Comparison of ENCODE assay signal across 18 mouse cellular contexts in the genomic region with DNA sequence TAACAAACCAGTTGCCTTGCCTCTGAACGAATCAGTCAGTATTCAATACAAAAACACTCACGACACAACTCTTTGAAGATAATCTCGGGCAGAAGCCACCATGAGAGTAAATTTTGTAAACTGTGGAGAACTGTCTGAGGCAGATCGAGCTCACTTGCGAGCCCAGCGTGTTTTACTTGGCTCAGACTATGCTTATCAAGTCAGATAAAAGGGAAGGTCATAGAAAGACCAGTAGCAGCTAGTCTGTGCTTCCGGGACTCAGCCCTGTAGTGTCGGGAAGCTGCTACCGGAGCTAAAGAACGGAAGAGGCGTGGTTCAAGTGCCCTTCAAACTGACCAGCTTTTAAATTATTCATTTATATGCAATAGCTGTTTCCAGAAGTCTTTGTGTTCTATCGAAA.
DNase-seq lines count a peak whose midpoint lies in the region; ATAC-seq and TF ChIP-seq lines count a peak whose summit lies in the region.
"Had no signal": no experiment of that assay in that cellular context is flagged by ENCODE, and none has a peak within 500 bp of the region (broad histone marks: within the 10 kb centered on the region; RNA-seq: fewer than 3 reads in every experiment).

No protein-coding gene starts in this region.

- no peaks in the 10 kb centered on the region for H3K36me3 ChIP-seq in heart, embryonic 12.5 days
- no peaks in the 10 kb centered on the region for H3K36me3 ChIP-seq in kidney, adult 2 months (ENCODE audit: control insufficient read depth, insufficient read depth, low read length)
- no peaks in the 10 kb centered on the region for H3K36me3 ChIP-seq in lung, embryonic 15.5 days
- H3K36me3 ChIP-seq in stomach, postnatal 0 days (ENCODE audit: control insufficient read depth, insufficient read depth, low read length): no peaks in the 10 kb centered on the region
- H3K36me3 ChIP-seq: forebrain, embryonic 15.5 days; hindbrain, embryonic 12.5 days; limb, embryonic 12.5 days; midbrain, embryonic 12.5 days had no signal

- no peak overlapping the region for H3K27ac ChIP-seq in heart, embryonic 12.5 days (ENCODE audit: poor library complexity, severe bottlenecking)
- no peak overlapping the region for H3K27ac ChIP-seq in kidney, adult 2 months (ENCODE audit: insufficient read depth, low read depth, low read length)
- peak overlapping the region; percentile 17; the same call in 1 of the 2 replicates for H3K27ac ChIP-seq in lung, embryonic 15.5 days
- H3K27ac ChIP-seq in stomach, postnatal 0 days (replicated peaks): no peak overlapping the region
- H3K27ac ChIP-seq: forebrain, embryonic 15.5 days; hindbrain, embryonic 12.5 days; limb, embryonic 12.5 days; liver, embryonic 14.5 days; midbrain, embryonic 12.5 days had no signal

- DNase-seq in heart, adult 9 months (ENCODE audit: low spot score in 2 of 2): no peak
- peak; percentile 13 for DNase-seq in kidney, adult 2 months
- no peak for DNase-seq in kidney, adult 11 months
- DNase-seq in lung, postnatal 4 days: no peak
- peak; percentile 15 for DNase-seq in stomach, postnatal 0 days (ENCODE audit: low spot score)
- DNase-seq: cerebellum, adult 18-20 months; cerebellum, postnatal 25 days; embryo, embryonic 11 days; gastrocnemius, postnatal 25 days; retina, postnatal 1 day; right cerebral cortex, postnatal 4 days had no signal

- H3K4me1 ChIP-seq in heart, embryonic 12.5 days (replicated peaks): peaks cover 9% of the 10 kb centered on the region; the same call in 1 of the 2 replicates
- peaks cover 2% of the 10 kb centered on the region; the same call in 1 of the 2 replicates for H3K4me1 ChIP-seq in kidney, adult 2 months (ENCODE audit: control insufficient read depth, insufficient read depth, low read length)
- H3K4me1 ChIP-seq in lung, embryonic 15.5 days: no peaks in the 10 kb centered on the region; the same call in 1 of the 2 replicates
- no peaks in the 10 kb centered on the region for H3K4me1 ChIP-seq in stomach, postnatal 0 days (replicated peaks; ENCODE audit: control insufficient read depth, insufficient read depth)
- H3K4me1 ChIP-seq: forebrain, embryonic 15.5 days; hindbrain, embryonic 12.5 days; limb, embryonic 12.5 days; midbrain, embryonic 12.5 days had no signal

- H3K4me3 ChIP-seq in heart, embryonic 12.5 days: no peak overlapping the region
- no peak overlapping the region for H3K4me3 ChIP-seq in kidney, adult 2 months (ENCODE audit: insufficient read depth, low read depth, low read length)
- H3K4me3 ChIP-seq in lung, embryonic 15.5 days: no peak overlapping the region
- no peak overlapping the region for H3K4me3 ChIP-seq in stomach, postnatal 0 days (ENCODE audit: low read depth, low read length)
- H3K4me3 ChIP-seq: forebrain, embryonic 15.5 days; hindbrain, embryonic 12.5 days; limb, embryonic 12.5 days; midbrain, embryonic 12.5 days had no signal

- TF ChIP-seq EP300 in stomach, postnatal 0 days (optimal IDR thresholded peaks at IDR 0.05): no peak

- no peaks in the 10 kb centered on the region for H3K27me3 ChIP-seq in heart, embryonic 12.5 days (replicated peaks)
- H3K27me3 ChIP-seq in kidney, adult 2 months (replicated peaks; ENCODE audit: control insufficient read depth, insufficient read depth, low read length): no peaks in the 10 kb centered on the region
- H3K27me3 ChIP-seq in lung, embryonic 15.5 days: no peaks in the 10 kb centered on the region
- no peaks in the 10 kb centered on the region for H3K27me3 ChIP-seq in stomach, postnatal 0 days (ENCODE audit: control insufficient read depth, insufficient read depth, low read length)
- H3K27me3 ChIP-seq: forebrain, embryonic 15.5 days; hindbrain, embryonic 12.5 days; limb, embryonic 12.5 days; midbrain, embryonic 12.5 days had no signal

- 40% methylated on average over 12 of the region's 12 CpGs for WGBS in heart, embryonic 12.5 days
- 73% methylated on average over 12 of the region's 12 CpGs for whole genome bisulfite sequencing in kidney, adult 2 months
- WGBS in lung, embryonic 15.5 days: 30% methylated on average over 12 of the region's 12 CpGs
- WGBS in stomach, postnatal 0 days: 55% methylated on average over 12 of the region's 12 CpGs

- peak overlapping the region; percentile 33; the same call in 1 of the 2 replicates for H3K4me2 ChIP-seq in heart, embryonic 12.5 days
- no peak overlapping the region for H3K4me2 ChIP-seq in lung, embryonic 15.5 days
- H3K4me2 ChIP-seq in stomach, postnatal 0 days (replicated peaks; ENCODE audit: low read depth): no peak overlapping the region
- H3K4me2 ChIP-seq: forebrain, embryonic 15.5 days; hindbrain, embryonic 12.5 days; limb, embryonic 12.5 days; midbrain, embryonic 12.5 days had no signal

- ATAC-seq in heart, embryonic 12.5 days (ENCODE audit: insufficient number of reproducible peaks, low FRiP score): peak; percentile 75; the same call in 1 of the 2 replicates
- peak; percentile 81; the same call in 1 of the 2 replicates for ATAC-seq in lung, embryonic 15.5 days (ENCODE audit: borderline replicate concordance, extremely low read depth, low FRiP score, low TSS enrichment)
- ATAC-seq in stomach, postnatal 0 days (ENCODE audit: low FRiP score, low TSS enrichment): peak; percentile 67; the same call in 1 of the 2 replicates
- ATAC-seq: forebrain, embryonic 15.5 days had no signal

- TF ChIP-seq POLR2A in kidney, adult 2 months (IDR thresholded peaks at IDR 0.05; ENCODE audit: low read depth, low read length): no peak

- TF ChIP-seq CTCF in kidney, adult 2 months (conservative IDR thresholded peaks at IDR 0.05; ENCODE audit: insufficient read depth, insufficient read length, low read depth, low read length): no peak
- no peak for TF ChIP-seq CTCF in stomach, postnatal 0 days (IDR thresholded peaks at IDR 0.05; ENCODE audit: low read depth)

- no peak overlapping the region for H3K9ac ChIP-seq in heart, embryonic 12.5 days
- no peak overlapping the region for H3K9ac ChIP-seq in lung, embryonic 15.5 days
- no peak overlapping the region for H3K9ac ChIP-seq in stomach, postnatal 0 days (ENCODE audit: low read length)
- H3K9ac ChIP-seq: forebrain, embryonic 15.5 days; hindbrain, embryonic 12.5 days; limb, embryonic 12.5 days; liver, embryonic 14.5 days; midbrain, embryonic 12.5 days had no signal

- H3K9me3 ChIP-seq in heart, embryonic 12.5 days (replicated peaks): no peaks in the 10 kb centered on the region
- H3K9me3 ChIP-seq in lung, embryonic 15.5 days: no peaks in the 10 kb centered on the region
- H3K9me3 ChIP-seq in stomach, postnatal 0 days (ENCODE audit: control insufficient read depth, low read length): no peaks in the 10 kb centered on the region
- H3K9me3 ChIP-seq: forebrain, embryonic 15.5 days; hindbrain, embryonic 12.5 days; limb, embryonic 12.5 days; midbrain, embryonic 12.5 days had no signal

Comparison
In these comparisons a context has a peak if more than half of its experiments do, and no peak if none do; other contexts are left out.
1. DNase-seq: peak in kidney, adult 2 months (single experiment) and stomach, postnatal 0 days (single experiment); none in heart, adult 9 months (0 of 2), kidney, adult 11 months (single experiment) and lung, postnatal 4 days (0 of 2).
2. Peak in every context shown above with its lines, with median percentiles within 50 percentile points of each other: ATAC-seq.